Mouse (Mus musculus) heart, adult 2 months (tissue): ENCODE measurements at regions not wholly inside any gene's neighbourhood (a gene's known extent, or its start where the extent isn't known, plus 50 kb on each side); places are given as distances from the start of the nearest gene placed in this dataset.

Experiments
- CTCF ChIP-seq: fragments of 200-600 bp; IDR thresholded peaks from 2 replicates; pipeline ENCODE4 v1.8.1; 2022; ENCODE audit warnings: antibody characterized with exemption, mild to moderate bottlenecking, moderate library complexity
- EP300 ChIP-seq: fragments of 200-500 bp; IDR thresholded peaks from 2 replicates; pipeline ENCODE4 v1.6.1; 2011; ENCODE audit warnings: low read depth, low read length, control low read depth; ENCODE audit not compliant: insufficient read depth

- TF ChIP-seq CTCF (no peak), EP300 (no peak)
Observed at GRCm38 (mm10) chr7:40276116-40276515, 622.0 kb upstream of the Vstm2b start.
